Mouse (Mus musculus): ENCODE data around the gene Cmtm4.

GRCm38 (mm10) chr8:104411972-104412371 lies 16.4 kb upstream of the Cmtm4 start:
- TF ChIP-seq CTCF (IDR thresholded peaks at IDR 0.05; ENCODE audit: borderline replicate concordance, control insufficient read depth, extremely low read depth, insufficient read depth, low read length, poor library complexity) = no peak
- no peak for TF ChIP-seq POLR2A (IDR thresholded peaks at IDR 0.05; ENCODE audit: control insufficient read depth, extremely low read depth, insufficient read depth, low read length, poor library complexity)

Data from thymus, adult 2 months (tissue).